Mouse (Mus musculus) small intestine, adult 2 months (tissue): ENCODE results near the gene Gm47283. TPM values are rescaled to one million over a fixed set of nuclear protein-coding genes. Genes with fewer than 3 reads are reported as not detected.
"Not testable (repeated sequence)": the region's sequence is repeated elsewhere in the genome, so short reads cannot be mapped to it uniquely, and the experiment has no call there.

ENCODE experiments used
- H3K27ac ChIP-seq: fragments of 200-500 bp; 2 replicates; pipeline ENCODE4 v1.5.1; 2012; ENCODE audit warnings: low read depth, low read length, control low read depth, inconsistent platforms; ENCODE audit not compliant: insufficient read depth
- H3K27me3 ChIP-seq: fragments of 200-500 bp; 2 replicates; pipeline ENCODE4 v1.6.1; 2012; ENCODE audit warnings: mild to moderate bottlenecking, moderate library complexity, low read length, inconsistent platforms; ENCODE audit not compliant: control insufficient read depth, insufficient read depth
- H3K36me3 ChIP-seq: fragments of 200-500 bp; 2 replicates; pipeline ENCODE4 v1.6.1; 2012; ENCODE audit warnings: mild to moderate bottlenecking, low read length, control low read depth, inconsistent platforms; ENCODE audit not compliant: control insufficient read depth, insufficient read depth
- H3K4me1 ChIP-seq: fragments of 200-500 bp; 2 replicates; pipeline ENCODE4 v1.6.1; 2012; ENCODE audit warnings: low read length, inconsistent platforms, mixed read lengths; ENCODE audit not compliant: control insufficient read depth, insufficient read depth, insufficient read length
- H3K4me3 ChIP-seq: fragments of 200-500 bp; 2 replicates; pipeline ENCODE4 v1.5.1; 2012; ENCODE audit warnings: low read depth, mild to moderate bottlenecking, control low read depth, inconsistent platforms, low read length, moderate library complexity
- CTCF ChIP-seq: fragments of 200-500 bp; IDR thresholded peaks from 2 replicates; pipeline ENCODE4 v1.5.1; 2012; ENCODE audit warnings: low read depth, mild to moderate bottlenecking, control low read depth, inconsistent platforms, low read length, moderate library complexity, mixed read lengths; ENCODE audit not compliant: insufficient replicate concordance, insufficient read length; ENCODE audit errors: extremely low read depth
- POLR2A ChIP-seq: fragments of 200-500 bp; IDR thresholded peaks from 2 replicates; pipeline ENCODE4 v1.6.1; 2012; ENCODE audit warnings: low read depth, mild to moderate bottlenecking, control low read depth, inconsistent platforms, low read length, moderate library complexity
- WGBS: fragments of 180-500 bp; shearing (Covaris S2); methylation state at CpG from one replicate; pipeline ENCODE4 v1.1.7; 2018; 5-methylcytosine and 5-hydroxymethylcytosine counted together
- polyA plus RNA-seq: library from polyadenylated mRNA; depleted of rRNA; stranded (reverse); fragments of >200 nt; gene quantifications from 2 replicates; pipeline ENCODE4 v1.2.3, GENCODE M21; 2012; rRNA removed

The Gm47283 gene
- not detected in 2 replicates for polyA plus RNA-seq

DNA sequence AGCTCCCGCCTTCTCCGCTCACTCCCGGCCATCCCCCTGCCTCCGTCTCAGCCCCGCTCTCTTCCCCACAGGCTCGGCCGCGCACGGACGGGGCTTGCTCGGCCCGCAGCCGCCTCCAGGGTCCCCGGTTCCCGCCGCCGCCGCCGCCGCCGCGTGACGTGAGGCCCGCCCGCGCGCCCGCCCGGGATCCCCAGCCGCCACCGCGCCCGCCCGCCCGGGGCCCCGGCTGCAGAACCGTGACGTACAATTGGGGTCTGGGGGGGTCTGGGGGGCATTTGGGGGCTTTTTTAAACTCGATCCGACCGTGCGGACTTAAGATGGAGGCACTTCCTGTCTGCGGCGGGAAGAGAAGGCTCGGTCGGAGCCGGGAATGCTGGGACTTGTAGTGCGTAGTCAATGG lies at the start of gene Gm47283:
Gm47283 (plus strand) TSS at position 301 of the 400 bp plus-strand sequence.
- H3K36me3 ChIP-seq, H3K27ac ChIP-seq, H3K27me3 ChIP-seq, H3K4me1 ChIP-seq, H3K4me3 ChIP-seq: not testable (repeated sequence)
- WGBS: no CpG with 5 or more reads among the region's 48 CpGs

DNA sequence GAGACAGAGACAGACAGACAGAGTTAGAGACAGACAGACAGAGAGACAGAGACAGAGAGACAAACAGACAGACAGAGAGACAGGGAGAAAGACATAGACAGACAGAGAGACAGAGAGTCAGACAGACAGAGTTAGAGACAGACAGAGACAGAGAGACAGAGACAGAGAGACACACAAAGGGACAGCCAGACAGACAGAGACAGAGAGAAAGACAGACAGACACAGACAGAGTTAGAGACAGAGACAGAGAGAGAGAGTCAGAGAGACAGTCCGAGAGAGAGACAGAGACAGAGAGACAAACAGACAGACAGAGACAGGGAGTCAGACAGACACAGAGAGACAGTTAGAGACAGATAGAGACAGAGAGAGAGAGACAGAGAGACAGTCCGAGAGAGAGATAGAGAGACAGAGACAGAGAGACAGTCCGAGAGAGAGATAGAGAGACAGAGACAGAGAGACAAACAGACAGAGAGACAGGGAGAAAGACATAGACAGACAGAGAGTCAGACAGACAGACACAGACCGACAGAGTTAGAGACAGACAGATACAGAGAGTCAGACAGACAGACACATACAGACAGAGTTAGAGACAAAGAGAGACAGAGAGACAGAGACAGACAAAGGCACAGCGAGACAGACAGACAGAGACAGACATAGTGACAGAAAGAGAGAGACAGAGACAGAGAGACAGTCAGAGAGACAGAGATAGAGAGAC lies 49.2 kb upstream of the Gm47283 start:
- H3K36me3 ChIP-seq: peaks cover 12% of the 10 kb centered on the region
- 81% methylated on average over 5 of the region's 5 CpGs for WGBS
- H3K27ac ChIP-seq, H3K27me3 ChIP-seq, H3K4me1 ChIP-seq, H3K4me3 ChIP-seq: not testable (repeated sequence)

DNA sequence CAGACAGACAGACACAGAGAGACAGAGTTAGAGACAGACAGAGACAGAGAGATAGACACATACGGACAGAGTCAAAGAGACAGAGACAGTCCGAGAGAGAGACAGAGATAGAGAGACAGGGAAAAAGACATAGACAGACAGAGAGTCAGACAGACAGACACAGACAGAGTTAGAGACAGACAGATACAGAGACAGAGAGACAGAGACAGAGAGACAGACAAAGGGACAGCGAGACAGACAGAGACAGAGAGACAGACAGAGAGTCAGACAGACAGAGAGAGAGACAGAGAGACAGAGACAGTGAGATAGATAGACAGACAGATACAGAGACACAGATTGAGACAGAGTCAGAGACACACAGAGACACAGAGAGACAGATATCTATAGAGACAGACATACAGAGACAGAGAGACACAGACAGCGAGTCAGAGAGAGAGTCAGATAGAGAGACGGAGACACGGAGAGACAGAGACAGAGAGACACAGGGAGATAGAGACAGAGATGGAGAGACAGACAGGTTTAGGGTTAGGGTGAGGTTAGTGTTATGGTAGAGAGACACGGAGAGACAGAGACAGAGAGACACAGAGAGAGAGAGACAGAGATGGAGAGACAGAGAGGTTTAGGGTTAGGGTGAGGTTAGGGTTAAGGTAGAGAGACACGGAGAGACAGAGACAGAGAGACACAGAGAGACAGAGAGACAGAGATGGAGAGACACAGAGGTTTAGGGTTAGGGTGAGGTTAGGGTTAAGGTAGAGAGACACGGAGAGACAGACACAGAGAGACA lies 48.1 kb upstream of the Gm47283 start:
- peaks cover 16% of the 10 kb centered on the region for H3K36me3 ChIP-seq
- H3K27ac ChIP-seq, H3K4me3 ChIP-seq, H3K27me3 ChIP-seq, H3K4me1 ChIP-seq: not testable (repeated sequence)
- 83% methylated on average over 6 of the region's 9 CpGs for WGBS

DNA sequence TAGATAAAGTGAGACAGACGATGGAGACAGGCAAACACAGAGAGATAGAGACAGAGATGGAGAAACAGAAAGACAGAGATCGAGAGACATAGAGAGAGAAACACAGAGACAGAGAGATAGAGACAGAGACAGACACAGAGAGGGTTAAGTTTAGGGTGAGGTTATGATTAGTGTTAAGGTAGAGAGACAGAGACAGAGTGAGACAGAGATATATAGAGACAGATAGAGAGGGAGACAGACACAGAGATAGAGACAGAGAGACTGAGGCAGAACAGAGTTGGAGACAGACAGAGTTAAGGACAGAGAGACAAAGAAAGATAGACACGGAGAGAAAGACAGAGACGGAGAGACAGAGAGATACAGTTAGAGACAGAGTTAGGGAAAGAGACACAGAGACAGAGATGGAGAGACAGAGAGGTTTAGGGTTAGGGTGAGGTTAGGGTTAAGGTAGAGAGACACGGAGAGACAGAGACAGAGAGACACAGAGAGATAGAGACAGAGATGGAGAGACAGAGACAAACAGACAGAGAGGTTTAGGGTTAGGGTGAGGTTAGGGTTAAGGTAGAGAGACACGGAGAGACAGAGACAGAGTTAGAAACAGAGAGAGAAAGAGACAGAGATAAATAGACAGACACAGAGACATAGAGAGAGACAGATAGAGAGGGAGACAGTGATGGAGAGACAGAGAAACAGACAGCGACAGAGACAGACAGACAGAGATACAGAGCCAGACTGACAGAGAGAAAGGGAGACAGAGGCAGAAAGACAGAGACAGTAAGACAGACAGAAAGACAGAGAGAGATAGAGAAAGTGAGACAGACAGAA lies 46.7 kb upstream of the Gm47283 start:
- WGBS: 57% methylated on average over 4 of the region's 7 CpGs
- Histone ChIP-seq H3K4me3 (no peak overlapping the region), H3K27me3 (no peaks in the 10 kb centered on the region), H3K36me3 (peaks cover 16% of the 10 kb centered on the region), H3K4me1 (no peaks in the 10 kb centered on the region), H3K27ac (no peak overlapping the region)
- no peak for TF ChIP-seq POLR2A
- no peak for TF ChIP-seq CTCF

DNA sequence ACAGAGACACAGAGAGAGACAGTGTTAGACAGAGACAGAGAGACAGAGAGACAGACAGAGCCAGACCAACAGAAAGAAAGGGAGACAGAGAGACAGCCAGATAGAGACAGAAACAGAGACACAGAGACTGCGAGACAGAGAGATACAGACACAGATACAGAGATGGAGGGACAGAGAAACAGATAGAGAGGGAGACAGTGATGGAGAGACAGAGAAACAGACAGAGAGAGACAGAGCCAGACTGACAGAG lies 46.2 kb upstream of the Gm47283 start:
- TF ChIP-seq POLR2A (no peak), CTCF (no peak)
- H3K4me1 ChIP-seq: no peaks in the 10 kb centered on the region
- H3K36me3 ChIP-seq: peaks cover 16% of the 10 kb centered on the region
- 100% methylated on average over 1 of the region's 1 CpGs for WGBS
- no peak overlapping the region for H3K27ac ChIP-seq
- no peaks in the 10 kb centered on the region for H3K27me3 ChIP-seq
- no peak overlapping the region for H3K4me3 ChIP-seq

DNA sequence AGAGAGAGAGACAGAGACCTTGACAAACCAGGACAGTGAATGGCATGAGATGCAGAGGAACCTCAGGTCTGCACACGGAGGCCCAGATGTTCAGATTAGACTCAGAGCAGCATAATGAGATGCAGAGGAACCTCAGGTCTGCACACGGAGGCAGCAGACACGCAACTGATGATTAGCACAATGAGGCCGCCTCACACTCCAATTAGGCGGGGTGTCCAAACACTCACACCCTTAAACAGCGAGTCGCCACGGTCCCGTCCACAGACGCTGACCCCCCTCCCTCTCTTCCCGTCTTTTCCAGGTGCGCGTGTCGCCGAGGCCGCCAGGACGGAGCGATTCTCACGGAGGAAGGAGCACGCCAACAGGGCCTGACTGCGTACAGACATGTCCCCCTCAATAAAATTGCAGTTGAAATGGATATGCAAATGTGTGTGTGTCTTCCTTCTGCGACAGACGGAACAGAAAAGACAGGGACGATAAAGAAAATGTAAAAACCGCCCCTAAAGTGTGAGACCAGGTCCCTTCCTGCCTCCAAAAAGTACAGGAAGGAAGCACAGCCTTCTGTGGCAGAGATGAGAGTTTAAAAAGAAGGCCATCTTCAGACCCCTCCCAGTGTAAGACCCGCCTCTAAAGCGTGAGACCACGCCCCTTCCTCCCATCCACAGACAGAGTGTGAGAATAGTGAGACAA lies 45.6 kb upstream of the Gm47283 start:
- H3K4me3 ChIP-seq, H3K27ac ChIP-seq, H3K27me3 ChIP-seq, H3K4me1 ChIP-seq: not testable (repeated sequence)
- WGBS: 72% methylated on average over 28 of the region's 28 CpGs
- peaks cover 16% of the 10 kb centered on the region for H3K36me3 ChIP-seq

DNA sequence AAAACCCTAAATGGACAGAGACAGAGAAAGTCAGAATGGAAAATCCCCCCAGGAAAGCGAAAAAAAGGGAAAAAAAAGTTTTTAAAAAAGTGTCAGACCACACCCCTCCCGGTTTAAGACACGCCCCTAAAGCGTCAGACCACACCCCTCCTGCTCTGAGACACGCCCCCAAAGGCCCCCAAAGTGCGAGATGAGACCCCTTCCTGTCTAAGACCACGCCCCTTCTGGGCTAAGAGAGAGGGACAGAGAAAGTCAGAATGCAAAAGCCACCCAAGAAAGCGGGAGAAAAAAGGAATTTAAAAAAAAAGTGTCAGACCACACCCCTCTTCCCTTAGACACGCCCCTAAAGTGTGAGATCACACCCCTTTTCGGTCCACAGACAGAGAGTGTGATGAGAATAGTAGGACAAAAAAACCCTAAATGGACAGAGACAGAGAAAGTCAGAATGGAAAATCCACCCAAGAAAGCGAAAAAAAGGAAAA lies 45.0 kb upstream of the Gm47283 start:
- H3K36me3 ChIP-seq: peaks cover 16% of the 10 kb centered on the region
- H3K27ac ChIP-seq, H3K27me3 ChIP-seq, H3K4me3 ChIP-seq, H3K4me1 ChIP-seq: not testable (repeated sequence)
- WGBS: 47% methylated on average over 11 of the region's 11 CpGs
